Mouse (Mus musculus) frontal cortex, postnatal 36 days (tissue): ENCODE results near the gene Slc29a4.

ENCODE experiments used
- DNase-seq, 2 experiments: peaks; one replicate each; pipeline ENCODE4 v3.0.0; 2022; ENCODE audit warnings: low spot score in 2 of 2

The Slc29a4 gene

DNA sequence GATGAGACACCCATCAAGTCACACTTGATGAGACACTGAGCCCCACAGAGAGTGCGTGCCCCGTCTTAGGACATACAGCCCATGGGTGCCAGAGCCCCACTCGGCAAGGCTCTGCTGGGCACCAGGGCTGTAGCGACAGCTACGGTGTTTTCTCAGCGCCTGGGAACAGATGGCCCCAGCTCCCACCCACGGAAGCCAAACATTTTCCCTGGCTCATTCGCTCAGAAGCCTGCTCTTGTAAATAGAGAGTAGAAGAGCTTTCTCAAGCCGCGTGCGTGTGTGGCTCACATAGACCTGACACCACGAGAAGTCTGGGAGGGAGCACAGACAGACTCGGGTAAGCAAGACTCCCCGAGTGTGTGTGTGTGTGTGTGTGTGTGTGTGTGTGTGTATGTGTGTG, at the start of gene Slc29a4:
TSS of gene Slc29a4 (plus strand) at position 265 of the 400 bp plus-strand sequence.
- DNase-seq, result peak; percentile 70 to 84

DNA sequence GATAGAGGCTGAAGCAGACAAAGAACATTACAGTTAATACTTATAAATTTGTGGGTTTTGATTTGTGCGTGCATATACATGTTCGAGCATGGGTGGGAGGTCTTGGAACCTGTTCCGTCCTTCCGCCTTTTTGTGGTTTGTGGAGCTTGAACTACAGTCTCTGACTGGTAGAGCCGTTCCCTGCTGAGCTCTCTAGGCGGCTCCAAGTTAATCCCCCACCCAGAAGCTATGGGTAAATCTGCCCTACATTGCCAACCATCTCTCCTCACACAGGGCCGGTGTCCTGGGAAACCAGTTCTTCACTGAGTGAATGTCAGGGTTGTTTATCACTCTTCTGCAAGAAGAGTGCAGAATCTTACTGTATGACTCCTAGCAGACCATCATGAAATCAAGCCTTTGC, 44.1 kb upstream of the Slc29a4 start:
- DNase-seq, result no peak

DNA sequence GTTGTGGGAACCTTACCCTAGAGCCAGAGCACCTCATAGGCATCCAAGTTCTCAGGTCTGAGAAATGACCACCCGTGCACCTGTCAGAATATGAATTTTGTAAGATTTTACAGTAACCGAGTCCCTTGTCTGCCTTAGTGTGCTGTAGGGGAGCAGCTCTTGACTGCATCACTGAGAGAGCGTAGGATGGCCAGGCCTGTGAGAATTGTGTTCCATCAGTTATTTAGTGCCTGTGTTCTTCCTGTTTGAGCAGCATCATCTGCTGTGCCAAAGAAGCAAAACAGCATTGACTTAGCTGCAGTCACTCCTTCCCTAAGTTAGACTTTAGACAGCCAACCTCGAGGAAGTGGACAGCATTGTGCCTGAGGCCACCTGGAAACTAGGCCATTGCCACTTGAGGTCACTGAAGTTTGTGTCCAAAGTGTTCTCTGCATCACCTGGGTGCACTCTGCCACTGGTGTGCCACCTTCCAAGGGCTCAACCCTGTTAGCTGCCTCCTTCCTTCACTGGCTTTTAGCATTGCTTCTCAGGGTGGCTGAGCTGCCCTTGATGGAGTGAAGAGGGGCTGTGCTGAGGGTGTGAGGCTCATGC, 42.8 kb upstream of the Slc29a4 start:
- no peak for DNase-seq

DNA sequence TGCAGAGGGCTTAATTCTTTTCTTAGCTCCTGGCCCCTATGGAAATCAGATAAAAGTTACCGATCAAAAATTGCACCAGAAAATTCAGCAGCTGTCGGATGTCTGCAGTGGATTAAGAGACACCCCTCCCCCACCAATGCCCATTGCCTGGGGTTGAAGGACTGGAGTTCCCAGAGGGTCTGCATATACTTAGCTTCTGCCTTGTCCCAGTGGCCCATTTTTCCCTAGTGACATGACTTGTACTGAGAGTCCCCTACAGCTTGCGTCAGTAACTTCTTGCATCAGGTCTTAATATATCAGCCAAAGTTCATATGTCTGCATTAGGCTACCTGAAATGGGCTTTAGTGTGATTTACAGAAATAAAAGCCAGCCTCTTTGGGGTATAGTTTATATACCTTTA, 41.9 kb upstream of the Slc29a4 start:
- no peak for DNase-seq

DNA sequence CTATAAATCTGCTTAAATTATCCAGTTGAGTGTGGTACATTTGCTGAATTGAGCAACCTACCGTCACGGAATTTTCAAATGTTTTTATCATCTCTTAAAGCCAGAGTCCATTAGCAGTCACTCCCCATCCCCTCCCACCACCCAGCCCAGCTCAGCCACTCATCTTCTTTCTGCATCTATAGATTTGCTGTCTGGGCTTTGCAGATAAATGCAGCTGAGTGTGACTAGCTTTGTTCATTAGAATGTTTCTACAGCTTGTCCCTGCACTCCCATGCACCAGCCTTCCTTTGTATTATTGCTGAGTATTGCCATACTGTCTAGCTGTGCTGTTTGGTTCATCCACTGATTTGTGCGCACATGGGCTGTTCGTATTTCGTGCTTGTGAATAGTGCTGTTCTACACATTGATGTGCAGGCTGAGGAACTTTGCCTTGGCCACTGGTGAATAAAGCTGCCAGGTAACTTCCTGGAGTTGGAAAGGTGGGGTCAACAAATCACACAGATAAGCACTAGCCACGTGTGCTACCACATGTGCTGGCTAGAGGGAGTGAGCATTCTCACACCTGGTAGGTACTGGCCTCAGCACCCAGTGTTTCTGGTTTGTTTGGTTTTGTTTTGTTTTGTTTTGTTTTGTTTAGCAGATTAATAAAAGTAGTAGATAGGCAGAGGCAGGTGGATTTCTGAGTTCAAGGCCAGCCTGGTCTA, 41.4 kb upstream of the Slc29a4 start:
- no peak for DNase-seq

DNA sequence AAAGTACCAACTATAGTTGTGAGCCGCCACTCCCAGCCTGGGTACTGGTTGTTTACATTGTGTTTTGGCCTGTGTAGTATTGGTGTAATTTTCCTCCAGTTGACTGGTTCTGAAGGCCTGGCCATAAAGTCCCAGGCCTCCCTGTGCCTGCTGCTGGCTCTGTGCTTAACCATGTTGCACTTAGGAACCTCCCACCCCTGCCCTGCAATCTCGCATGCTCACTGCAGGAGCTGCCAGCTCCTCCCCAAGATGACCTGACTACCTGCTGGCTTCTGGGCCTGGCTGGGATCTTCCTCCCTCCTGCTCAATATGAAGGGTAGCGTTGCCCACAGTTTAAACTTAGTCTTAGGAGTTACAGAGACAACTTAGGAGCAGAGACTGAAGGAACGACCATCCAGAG, 40.0 kb upstream of the Slc29a4 start:
- no peak for DNase-seq

DNA sequence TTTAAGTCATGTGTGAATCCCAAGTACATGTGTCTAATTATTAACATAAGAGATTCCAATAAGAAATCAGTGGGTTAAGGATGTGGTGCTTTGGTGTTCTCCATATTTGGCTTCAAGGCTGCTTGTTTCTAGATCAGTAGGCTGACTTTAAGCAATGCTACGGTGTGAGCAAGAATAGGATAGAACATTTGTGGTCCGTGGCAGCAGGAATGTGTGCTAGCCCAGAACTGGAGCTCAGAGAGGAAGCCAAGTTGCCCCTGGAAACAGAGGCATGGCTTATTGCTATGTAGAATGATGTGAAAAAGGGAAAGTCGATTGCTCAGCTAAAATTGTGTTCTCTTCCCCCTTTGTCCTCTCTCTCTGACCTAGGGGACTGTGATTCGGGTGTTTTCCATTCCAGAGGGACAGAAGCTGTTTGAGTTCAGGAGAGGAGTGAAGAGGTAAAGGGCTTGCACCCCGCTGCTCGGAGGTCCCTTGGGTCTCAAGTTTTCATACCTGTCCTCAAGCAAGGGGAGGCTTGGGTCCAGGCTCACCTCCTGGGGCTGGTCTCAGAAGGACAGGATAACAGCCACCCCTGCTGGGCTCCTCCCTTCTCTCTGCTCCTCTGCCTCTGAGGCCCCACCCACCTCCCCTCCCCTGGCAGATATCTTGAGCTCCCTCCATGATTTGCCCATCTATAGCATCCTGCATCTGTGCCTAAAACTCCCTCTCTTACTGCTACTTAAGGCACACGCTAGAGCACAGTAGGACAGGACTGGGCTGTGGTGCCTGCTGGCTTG, 31.5 kb upstream of the Slc29a4 start:
- DNase-seq, result no peak

DNA sequence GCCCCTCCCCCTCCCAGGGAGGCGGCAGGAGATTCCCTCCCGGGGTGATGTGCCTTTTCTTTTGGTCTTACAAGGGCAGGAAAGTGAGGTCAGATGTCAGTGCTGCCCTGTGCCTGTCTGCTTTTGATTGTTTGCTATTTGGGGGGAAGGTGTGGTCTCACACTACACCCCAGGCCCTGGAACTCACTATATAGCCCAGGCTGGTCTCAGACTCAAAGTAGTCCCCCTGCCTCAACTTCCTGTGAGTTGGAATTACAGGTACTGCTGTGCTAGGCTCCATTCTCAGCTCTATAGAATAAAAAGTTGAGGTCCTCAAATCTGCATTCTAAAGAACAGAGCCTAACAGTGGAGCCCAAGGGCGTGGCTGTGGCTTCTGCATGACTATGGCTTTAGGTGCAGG, 24.4 kb upstream of the Slc29a4 start:
- no peak for DNase-seq

DNA sequence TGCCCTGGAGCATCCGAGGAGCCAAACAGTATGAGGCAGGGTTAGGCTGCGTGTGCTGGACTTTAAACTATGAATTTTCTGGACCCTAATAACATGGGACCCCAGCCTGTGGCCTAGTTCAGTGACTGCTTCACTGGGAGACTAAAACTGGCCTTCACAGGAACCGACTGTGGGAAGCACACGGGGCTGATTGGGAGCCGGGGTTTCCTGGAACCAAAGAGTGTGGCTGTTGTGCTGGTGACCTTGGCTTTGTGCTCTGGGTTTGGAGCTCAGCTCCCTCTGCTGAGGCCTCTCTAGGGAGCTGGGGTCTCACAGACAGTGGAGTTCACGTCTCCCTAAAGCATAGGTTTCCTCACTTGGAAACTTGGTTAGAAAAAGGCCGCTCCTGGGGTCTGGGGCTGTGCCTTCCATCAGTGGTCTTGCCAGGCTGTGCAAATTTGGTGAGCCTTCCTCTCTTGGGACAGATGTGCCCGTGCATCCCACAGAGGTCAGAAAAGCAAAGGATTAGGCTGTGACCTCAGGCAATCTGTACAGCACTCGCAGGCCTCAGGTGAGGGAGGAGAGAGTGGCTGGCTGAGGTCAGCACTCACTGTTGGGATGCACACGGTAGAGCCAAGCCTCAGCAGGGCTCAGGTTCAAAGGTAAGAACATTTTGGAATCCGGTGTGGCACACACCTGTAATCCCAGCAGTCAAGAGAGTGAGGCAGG, 23.6 kb upstream of the Slc29a4 start:
- DNase-seq, result no peak

DNA sequence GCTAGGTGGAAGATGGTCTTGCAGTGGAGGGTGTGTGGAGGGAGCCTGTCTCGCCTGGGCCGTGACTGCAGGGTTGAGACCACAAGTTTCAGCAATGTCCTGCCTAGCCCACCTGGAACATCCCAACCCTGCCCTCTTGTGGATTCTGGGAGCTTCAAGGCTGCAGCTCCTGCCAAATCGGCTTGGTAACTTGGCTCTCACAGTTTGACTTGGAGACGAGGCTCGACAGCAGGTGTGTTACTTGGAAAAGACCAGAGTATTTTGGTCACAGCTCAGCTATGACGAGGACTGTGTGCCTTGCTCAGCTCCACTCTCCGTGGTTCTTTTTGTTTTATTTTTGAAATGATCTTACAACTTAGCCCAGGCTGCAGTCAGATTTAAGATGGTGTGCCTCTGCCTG, 22.6 kb upstream of the Slc29a4 start:
- DNase-seq, result peak in 1 of 2 experiments; percentile 54

DNA sequence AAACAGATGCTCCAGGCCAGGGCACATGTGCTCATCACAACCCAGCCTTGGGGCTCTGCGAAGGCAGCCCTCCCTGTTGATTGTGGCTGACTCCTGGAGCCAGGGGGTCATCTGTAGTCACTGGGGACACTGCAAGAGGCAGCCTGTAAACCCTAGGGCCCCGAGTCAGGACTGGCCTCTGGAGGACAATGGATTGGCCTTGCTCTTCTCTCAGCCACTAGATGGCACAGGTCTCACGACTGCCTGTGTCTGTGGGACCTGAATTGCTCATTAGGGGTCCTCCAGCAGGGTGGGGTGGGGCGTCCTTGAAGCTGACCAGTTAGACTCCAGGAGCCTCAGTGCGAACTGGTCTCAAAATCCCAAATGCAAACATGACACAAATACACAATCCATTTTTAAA, 19.2 kb upstream of the Slc29a4 start:
- DNase-seq, result peak in 1 of 2 experiments; percentile 26

DNA sequence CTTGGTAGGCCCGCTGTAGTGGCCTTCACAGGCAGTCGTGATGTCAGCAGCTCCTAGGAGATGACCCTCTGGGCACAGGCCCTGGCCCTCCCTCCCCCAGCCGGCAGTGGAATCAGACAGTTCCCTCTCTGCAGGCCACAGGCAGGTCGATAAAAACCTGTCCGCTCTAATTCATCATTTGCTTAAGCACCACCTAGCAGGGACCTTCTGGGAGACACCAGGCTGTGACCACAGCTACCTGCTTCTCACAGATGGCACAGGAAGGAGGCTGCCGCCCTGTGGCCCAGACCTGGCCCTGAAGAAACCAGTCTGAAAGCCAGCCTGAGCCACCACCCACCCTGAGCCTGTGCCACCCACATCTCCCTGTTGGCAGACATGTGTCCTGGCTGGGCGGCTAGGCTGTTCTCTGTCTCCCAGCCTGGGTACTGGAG, 14.2 kb upstream of the Slc29a4 start:
- DNase-seq, result no peak

DNA sequence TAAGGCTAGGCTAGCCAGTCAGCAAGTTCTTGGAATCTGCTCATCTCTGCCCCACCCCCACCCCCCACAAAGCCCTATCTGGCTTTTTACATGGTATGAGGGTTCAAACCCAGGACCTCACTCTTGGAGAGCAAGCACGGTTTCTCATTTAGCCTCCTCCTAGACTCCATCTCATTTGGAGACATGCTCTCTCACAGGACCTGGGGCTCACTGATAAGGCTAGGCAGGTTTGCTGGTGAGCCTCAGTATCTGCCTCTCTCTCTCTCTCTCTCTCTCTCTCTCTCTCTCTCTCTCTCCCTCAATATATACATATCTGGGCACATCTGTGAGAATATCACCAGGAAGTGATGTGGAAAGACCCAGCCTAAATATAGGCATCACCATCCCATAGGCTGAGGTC, 13.2 kb upstream of the Slc29a4 start:
- DNase-seq, result no peak

DNA sequence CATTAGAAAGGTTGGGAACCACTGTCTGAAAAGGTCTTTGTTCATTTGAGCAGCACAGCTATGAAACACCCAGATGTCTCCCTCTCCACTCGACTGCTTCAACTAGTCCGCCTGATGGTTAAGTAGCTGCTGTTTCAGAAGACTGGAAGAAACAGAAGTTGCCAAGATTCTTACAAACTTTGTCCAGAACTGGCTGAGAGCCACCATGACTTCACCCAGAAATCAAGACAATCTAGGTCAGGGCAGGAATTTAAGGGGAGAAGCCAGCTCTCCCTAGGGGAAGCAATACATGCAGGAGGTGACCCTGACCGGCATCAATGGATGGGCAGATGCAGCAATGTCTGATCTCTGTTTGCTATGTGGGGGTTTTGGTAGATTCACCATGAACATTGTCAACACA, 10.4 kb upstream of the Slc29a4 start:
- DNase-seq, result no peak

DNA sequence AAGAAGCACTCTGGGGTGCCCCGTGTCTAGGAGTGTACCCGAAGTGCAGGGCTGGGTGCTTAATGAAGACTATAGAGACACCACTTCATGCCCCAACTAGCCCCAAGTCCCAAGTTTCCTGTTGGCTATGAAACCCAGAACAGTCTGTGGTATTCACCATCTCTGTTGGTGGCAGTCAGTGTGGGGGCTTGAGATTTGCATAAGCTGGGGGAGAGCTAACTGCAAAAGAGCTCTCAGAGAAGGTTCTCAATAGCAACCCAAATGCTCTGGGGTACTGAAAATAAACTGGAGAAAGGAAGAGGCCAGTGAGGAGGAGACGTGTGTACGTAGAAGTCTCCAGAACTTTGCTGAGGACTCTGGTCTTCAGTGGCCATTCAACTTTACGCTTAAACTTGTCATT, 9.8 kb upstream of the Slc29a4 start:
- no peak for DNase-seq

DNA sequence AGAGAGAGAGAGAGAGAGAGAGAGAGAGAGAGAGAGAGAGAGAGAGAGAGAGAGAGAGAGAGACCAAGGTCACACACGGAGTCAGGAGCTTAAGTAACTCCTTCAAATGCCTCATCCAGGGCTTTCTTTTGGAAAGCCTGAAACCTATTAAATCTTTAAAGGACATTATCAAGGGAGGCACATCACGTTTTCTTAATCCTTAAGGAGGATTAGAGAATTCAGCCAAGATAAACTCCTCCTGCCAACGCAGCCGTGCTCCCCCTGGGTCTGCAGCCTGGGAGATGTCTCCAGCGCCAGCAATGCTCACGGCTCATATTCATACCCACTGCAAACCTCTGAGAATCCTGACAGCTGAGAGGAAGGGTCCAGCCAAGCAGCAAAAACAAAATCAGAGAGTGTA, 3.4 kb upstream of the Slc29a4 start:
- DNase-seq, result no peak

DNA sequence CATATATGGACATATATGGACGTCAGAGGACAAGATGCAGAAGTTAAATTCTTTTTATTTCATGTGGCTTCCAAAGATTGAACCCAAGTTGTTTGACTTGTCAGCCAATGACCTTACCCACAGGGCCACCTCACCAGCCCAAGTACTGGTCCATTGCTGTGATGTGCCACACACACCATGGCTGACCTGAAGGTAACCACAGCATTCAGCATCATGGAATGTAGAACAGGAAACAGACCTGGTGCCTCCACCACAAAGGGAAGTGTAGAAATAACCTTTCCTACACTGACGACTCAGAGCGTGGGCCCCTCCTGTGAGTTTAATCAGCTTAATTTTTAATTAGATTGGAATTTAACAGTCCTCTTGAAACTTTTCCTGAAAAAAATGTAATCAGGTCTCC, 2.0 kb upstream of the Slc29a4 start:
- no peak for DNase-seq

DNA sequence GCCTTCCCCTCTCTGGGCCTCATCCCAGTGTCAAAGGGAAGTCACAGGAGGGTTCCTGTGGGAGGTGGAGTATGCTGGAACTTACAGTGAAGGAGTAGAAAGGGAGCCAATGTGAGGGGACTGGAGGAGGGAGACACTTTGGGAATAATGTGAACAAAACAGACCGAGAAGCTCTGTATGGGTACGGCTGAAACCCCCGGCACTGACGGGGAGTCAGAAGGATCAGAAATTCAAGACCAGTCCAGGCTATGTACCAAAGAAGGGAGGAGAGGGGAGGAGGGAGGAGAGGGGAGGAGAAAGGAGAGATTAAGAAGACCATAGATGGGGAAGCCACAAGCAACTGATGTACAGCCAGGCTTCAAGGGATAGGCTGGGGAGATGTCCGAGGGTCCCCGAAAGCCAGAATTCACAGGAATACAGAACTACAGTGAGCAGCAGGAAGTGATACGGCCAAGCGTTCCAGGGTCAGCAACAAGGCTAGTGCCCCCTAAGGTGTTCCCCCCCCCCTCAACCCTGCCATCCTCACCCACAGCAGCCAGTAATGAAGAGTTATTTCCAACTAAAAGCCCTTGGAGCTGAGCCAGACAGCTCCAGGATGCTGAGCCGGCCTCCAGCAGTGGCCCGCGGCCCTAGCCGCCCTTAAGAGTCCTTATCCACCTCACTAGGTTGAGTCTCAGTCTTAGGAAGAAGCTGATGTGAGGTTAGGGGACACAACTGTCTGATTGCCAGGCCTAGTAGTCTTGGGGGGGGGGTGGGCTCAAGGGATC, 842 bp downstream of the Slc29a4 start:
- DNase-seq, result no peak

DNA sequence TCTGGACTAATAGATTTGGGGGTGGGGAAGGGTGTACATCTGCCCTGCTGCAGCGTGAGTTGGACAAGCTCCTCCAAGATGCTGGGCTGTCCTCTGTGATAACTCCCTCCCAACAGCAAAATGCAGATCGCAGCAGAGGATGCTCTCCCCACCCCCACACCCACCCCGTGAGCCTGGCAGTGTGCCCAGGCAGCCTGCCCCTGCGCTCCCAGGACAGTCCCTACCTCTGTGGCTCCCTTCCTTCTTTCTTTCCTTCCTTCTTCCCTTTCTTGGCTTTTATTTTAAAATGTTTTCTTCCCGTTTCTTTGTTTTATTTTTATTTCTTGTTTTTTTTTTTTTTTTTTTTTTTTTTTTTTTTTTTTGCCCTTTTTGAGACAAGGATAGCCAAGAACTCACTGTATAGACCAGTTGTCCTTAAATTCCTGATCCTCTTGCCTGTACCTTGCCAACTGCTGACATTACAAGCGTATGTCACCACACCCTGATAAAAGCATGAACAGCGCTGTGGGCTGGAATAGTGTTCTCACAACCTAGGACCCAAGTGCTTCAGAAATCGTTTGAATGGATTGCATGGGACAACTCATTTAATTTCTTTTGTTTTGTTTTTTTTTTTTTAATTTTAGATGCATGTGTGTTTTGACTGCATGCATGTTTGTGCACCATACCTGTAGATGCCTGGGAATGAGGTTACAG, 1.6 kb downstream of the Slc29a4 start:
- DNase-seq, result no peak

DNA sequence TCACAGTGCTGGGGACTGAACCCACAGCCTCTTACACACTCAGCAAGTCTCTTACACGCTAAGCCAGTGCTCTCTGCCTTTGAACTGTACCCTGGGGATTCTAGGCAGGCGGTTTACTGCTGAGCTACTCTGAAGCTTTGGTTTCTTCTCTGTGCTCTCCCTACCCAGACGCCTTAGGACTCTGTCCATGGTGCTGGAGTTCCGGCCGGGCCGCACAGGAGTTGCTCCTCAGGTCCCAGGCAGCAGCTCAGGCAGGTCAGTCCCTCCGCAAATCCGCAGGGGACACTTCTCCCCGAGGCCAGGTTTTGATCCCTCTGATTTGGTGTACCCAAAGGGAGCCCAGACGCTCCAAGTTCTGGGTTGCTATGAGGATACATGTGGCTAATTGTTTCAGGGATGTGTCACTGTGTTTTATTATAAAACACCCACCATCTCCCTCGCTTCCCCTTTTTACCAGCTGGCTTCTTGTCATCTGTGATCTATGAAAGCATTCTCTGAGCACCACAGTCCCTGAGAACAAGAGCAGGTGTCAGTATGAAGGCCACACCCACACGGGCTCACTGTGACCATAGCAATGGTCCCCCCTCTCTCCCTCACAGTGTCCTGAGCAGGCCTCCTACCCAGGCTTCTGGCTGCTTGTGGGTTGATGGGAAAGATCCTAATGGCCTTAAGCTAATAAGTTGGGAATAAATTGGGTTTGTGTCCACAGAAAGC, 2.5 kb downstream of the Slc29a4 start:
- DNase-seq, result no peak
